Mouse (Mus musculus) forebrain, embryonic 12.5 days (tissue): Measurements from ENCODE around the gene Smg6. TPM values are rescaled to one million over a fixed set of nuclear protein-coding genes. Genes with fewer than 3 reads are reported as not detected.
A peak's percentile ranks its signal among the peaks of the same experiment; 100 is the strongest.
"Not testable (repeated sequence)": the region's sequence is repeated elsewhere in the genome, so short reads cannot be mapped to it uniquely, and the experiment has no call there.

Experiments
- ATAC-seq: fragments of 200-750 bp; cut with Nextera tagmentation; 2 replicates; pipeline ENCODE4 v1.8.0; 2017; ENCODE audit warnings: moderate TSS enrichment; ENCODE audit not compliant: low FRiP score
- H3K27ac ChIP-seq: fragments of 300-500 bp; sonication (generic); 2 replicates; pipeline ENCODE4 v1.5.1; 2016; ENCODE audit warnings: mild to moderate bottlenecking
- H3K27me3 ChIP-seq: fragments of 300-500 bp; sonication (generic); 2 replicates; pipeline ENCODE4 v1.6.1; 2016; ENCODE audit warnings: mild to moderate bottlenecking
- H3K36me3 ChIP-seq: fragments of 300-500 bp; sonication (generic); replicated peaks from 2 replicates; pipeline ENCODE4 v1.6.1; 2016; ENCODE audit warnings: mild to moderate bottlenecking
- H3K4me1 ChIP-seq: fragments of 300-500 bp; sonication (generic); 2 replicates; pipeline ENCODE4 v1.6.1; 2016
- H3K4me2 ChIP-seq: fragments of 300-500 bp; sonication (generic); 2 replicates; pipeline ENCODE4 v1.6.1; 2016; ENCODE audit warnings: mild to moderate bottlenecking, moderate library complexity
- H3K4me3 ChIP-seq: fragments of 300-500 bp; sonication (generic); replicated peaks from 2 replicates; pipeline ENCODE4 v1.5.1; 2016; ENCODE audit warnings: mild to moderate bottlenecking
- H3K9ac ChIP-seq: fragments of 300-500 bp; sonication (generic); 2 replicates; pipeline ENCODE4 v1.6.1; 2016; ENCODE audit warnings: mild to moderate bottlenecking
- H3K9me3 ChIP-seq: fragments of 300-500 bp; sonication (generic); 2 replicates; pipeline ENCODE4 v1.6.1; 2016
- WGBS: fragments of 180-500 bp; shearing (Covaris S2); methylation state at CpG from one replicate; pipeline ENCODE4 v1.1.7; 2016; 5-methylcytosine and 5-hydroxymethylcytosine counted together
- polyA plus RNA-seq: library from polyadenylated mRNA; unstranded; fragments of >200 nt; fragmentation: Nextera tagmentation; extraction: Ambion mirVana; gene quantifications from 2 replicates; pipeline ENCODE4 v1.2.1, GENCODE M21; 2016

Smg6 gene
- polyA plus RNA-seq, 1 experiment from 2014 or later: 22.0 TPM

DNA sequence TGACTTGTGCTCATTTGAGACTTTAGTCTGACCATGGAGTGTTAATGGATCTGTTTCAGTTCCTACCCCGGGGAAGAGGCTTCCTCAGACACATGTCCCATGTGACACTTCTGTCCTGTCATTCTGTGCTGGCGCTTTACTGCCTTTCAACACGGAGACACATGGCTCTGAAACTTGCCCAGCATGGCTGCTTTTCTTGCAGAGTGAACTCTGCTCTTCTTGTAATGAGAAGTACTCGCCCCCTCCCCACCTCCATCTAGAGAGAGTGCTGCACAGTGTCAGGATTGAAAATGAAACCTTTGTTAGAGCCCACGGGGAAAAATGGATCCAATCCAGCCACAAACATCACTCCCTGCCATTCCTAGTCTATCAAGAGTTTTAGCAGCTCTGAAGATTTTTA, 62.5 kb downstream of the Smg6 start:
- peaks cover 34% of the 10 kb centered on the region for H3K36me3 ChIP-seq
- no peaks in the 10 kb centered on the region for H3K4me1 ChIP-seq
- H3K4me2 ChIP-seq: no peak overlapping the region
- H3K9me3 ChIP-seq: no peaks in the 10 kb centered on the region
- H3K27me3 ChIP-seq: no peaks in the 10 kb centered on the region
- WGBS: 60% methylated on average over 5 of the region's 5 CpGs
- no peak overlapping the region for H3K9ac ChIP-seq
- ATAC-seq: no peak
- H3K27ac ChIP-seq: no peak overlapping the region
- no peak overlapping the region for H3K4me3 ChIP-seq

DNA sequence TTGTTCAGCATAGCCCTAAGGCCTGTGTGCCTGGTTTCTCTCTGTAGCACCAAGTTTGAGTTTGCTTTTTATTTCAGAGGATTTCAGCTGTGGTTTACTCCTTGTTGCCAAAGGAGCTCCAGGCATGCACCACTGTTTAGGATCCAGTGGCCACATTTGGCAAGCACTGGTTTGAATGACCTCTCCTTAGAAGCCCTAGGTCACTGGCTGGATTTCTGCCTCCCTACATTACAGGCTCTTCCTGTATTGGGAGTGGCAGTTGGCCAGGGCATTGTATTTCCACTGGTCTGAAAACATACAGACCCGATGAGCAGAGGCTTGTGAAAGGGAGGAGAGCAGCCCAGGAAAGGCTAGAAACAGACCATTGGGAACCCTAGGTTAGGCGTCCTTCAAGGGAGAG, 63.4 kb downstream of the Smg6 start:
- no peak overlapping the region for H3K27ac ChIP-seq
- H3K9me3 ChIP-seq: no peaks in the 10 kb centered on the region
- WGBS: 84% methylated on average over 2 of the region's 2 CpGs
- H3K36me3 ChIP-seq: peaks cover 30% of the 10 kb centered on the region
- no peak overlapping the region for H3K9ac ChIP-seq
- no peak overlapping the region for H3K4me2 ChIP-seq
- H3K4me1 ChIP-seq: no peaks in the 10 kb centered on the region
- no peaks in the 10 kb centered on the region for H3K27me3 ChIP-seq
- no peak for ATAC-seq
- H3K4me3 ChIP-seq: no peak overlapping the region

DNA sequence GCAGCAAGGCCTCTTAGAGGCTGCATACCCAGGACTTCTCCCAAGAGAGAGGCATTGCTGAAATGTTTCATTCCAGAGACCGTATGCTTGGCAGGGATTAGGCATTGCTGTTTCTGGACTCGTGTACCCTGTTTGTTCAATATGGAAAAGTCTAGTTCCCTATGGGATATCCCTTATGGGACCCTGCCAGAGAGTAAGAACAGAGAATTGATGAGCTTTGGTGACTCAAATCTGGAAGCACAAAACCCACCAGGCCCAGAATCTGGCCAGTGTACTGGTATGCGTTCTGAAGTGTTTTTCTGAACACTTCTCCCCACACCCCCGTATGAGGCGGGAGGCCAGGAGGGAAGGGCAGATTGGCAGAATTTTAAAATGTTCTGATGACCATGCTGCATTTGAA, 64.9 kb downstream of the Smg6 start:
- no peak for ATAC-seq
- 91% methylated on average over 5 of the region's 5 CpGs for WGBS

DNA sequence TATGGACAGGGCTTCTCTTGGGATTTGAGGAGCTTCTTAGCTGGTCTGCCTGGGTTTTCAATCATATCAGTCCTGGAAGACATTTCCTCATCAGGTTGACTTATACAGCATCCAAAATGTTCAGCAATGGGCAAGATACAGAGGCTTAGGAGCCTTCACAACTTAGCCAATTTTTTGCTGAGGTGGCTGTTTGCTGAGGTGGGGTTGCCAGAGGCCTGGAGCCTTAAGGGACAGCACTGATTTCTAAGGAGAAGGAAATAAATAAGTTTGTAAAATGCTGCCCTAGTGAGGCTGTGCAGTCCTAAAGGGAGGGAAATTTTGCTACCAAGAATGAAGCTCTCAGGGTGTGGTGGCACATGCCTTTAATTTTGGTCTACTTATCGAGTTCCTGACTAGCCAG, 65.7 kb downstream of the Smg6 start:
- Histone ChIP-seq H3K4me1 (no peaks in the 10 kb centered on the region), H3K4me3 (no peak overlapping the region), H3K27me3 (no peaks in the 10 kb centered on the region), H3K27ac (no peak overlapping the region), H3K36me3 (peaks cover 35% of the 10 kb centered on the region), H3K9me3 (no peaks in the 10 kb centered on the region), H3K9ac (no peak overlapping the region), H3K4me2 (no peak overlapping the region)
- ATAC-seq: no peak
- 91% methylated on average over 1 of the region's 1 CpGs for WGBS

More for the DNA sequence above, 64.9 kb downstream of the Smg6 start:
- Histone ChIP-seq H3K9ac (no peak overlapping the region), H3K27me3 (no peaks in the 10 kb centered on the region), H3K4me1 (no peaks in the 10 kb centered on the region), H3K27ac (no peak overlapping the region), H3K36me3 (peaks cover 35% of the 10 kb centered on the region), H3K9me3 (no peaks in the 10 kb centered on the region), H3K4me3 (no peak overlapping the region), H3K4me2 (no peak overlapping the region)

DNA sequence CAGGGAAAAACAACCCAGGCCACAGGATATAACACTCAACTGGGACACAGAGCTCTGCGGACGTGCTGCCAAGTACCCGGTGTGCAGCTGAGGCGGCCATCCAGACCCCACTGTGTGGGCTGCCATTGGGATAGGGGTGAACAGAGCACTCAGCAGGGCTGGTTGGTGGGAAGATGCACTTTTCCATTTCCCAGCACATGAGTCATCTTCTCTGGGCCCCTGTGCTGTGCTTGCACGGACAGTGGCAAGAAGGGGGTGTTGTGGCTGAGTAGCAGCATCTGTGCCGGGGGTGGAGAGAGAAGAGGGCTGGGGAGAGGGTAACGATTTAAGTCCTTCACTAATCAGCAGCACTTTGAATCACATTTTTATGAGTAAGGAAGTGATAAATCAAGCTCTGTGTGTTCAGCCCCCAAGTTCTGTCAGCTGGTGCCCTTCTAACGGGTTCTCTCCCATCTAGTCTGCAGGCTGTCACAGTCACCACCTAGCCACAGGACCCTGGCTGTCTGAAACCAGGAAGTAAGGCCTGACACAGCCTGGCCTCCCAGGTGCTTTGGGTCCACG, 66.9 kb downstream of the Smg6 start:
- H3K36me3 ChIP-seq: peaks cover 35% of the 10 kb centered on the region

DNA sequence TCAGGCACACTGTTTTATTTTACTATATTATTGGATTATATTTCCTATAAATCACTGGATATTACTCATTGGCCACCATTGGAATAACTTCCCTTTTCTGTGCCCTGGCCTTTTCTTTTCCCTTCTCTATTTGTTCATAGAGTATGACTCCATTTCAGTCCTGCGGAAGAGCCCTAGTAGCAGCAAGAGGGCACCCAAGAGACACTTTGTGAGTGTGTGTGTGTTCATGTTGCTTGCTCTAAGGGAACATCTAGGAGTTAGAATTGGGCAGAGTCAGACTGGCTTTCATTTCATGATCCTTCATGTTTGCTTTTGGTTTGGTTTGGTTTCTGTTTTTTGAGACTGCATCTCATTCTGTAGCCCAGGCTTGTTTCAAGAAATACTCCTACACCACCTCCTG, 68.5 kb downstream of the Smg6 start:
- ATAC-seq: no peak
- Histone ChIP-seq H3K9ac (no peak overlapping the region), H3K9me3 (no peaks in the 10 kb centered on the region)

More for the DNA sequence above, 66.9 kb downstream of the Smg6 start:
- no peaks in the 10 kb centered on the region for H3K4me1 ChIP-seq
- H3K27me3 ChIP-seq: no peaks in the 10 kb centered on the region
- no peak overlapping the region for H3K4me2 ChIP-seq
- H3K4me3 ChIP-seq: no peak overlapping the region
- no peaks in the 10 kb centered on the region for H3K9me3 ChIP-seq
- no peak for ATAC-seq
- no peak overlapping the region for H3K9ac ChIP-seq
- no peak overlapping the region for H3K27ac ChIP-seq
- WGBS: 89% methylated on average over 9 of the region's 9 CpGs

DNA sequence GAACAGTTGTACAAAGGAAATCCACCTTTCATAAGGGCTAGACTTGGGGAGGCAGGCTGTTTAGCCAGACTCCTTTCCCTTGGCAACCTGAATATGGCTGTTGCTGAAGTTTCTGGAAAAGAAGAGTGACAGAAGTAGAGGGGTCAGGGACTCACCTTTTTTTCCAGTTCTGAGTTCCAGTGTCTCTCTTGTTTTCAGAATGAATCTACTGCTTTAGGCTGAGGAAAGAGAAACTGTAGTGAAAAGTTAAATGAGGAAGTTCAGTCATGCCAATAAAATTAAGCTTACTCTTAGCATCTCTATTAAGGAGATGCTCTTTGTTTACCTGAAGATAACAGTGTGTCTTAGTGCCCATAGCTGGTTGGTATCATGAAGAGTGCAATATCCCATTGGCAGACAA, 69.2 kb downstream of the Smg6 start:
- no peaks in the 10 kb centered on the region for H3K27me3 ChIP-seq
- H3K4me2 ChIP-seq: no peak overlapping the region
- no peaks in the 10 kb centered on the region for H3K4me1 ChIP-seq
- no peak overlapping the region for H3K27ac ChIP-seq
- ATAC-seq: no peak
- no peaks in the 10 kb centered on the region for H3K9me3 ChIP-seq
- no peak overlapping the region for H3K4me3 ChIP-seq
- H3K36me3 ChIP-seq: peaks cover 35% of the 10 kb centered on the region
- H3K9ac ChIP-seq: no peak overlapping the region

More for the DNA sequence above, 68.5 kb downstream of the Smg6 start:
- H3K4me3 ChIP-seq: no peak overlapping the region
- whole genome bisulfite sequencing: 100% methylated on average over 1 of the region's 1 CpGs
- H3K36me3 ChIP-seq: peaks cover 35% of the 10 kb centered on the region
- H3K27me3 ChIP-seq: no peaks in the 10 kb centered on the region
- H3K4me1 ChIP-seq: no peaks in the 10 kb centered on the region
- H3K27ac ChIP-seq: no peak overlapping the region
- no peak overlapping the region for H3K4me2 ChIP-seq

DNA sequence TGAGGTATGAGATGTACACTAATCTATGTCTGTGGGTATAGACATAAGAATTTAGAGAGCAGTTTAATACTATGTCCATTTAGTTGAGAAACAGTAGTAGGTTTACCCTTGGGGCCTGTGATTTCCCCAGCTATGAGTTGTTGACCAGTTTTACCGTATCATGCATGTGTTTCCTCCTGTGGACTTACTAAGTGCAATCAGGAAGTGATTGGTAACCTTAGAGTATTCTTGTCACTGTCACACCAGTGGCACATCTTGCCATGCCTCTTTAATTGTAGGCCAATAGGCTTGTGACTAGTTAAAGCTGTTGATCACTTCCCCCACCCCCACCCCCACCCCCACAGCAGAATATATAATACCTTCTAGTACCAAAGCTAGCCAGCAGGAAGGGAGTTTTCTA, 70.9 kb downstream of the Smg6 start:
- no peak for ATAC-seq
- no peak overlapping the region for H3K9ac ChIP-seq
- WGBS: 91% methylated on average over 1 of the region's 1 CpGs
- no peaks in the 10 kb centered on the region for H3K9me3 ChIP-seq
- no peak overlapping the region for H3K4me3 ChIP-seq
- H3K27me3 ChIP-seq: no peaks in the 10 kb centered on the region
- peaks cover 19% of the 10 kb centered on the region for H3K36me3 ChIP-seq
- H3K4me1 ChIP-seq: peaks cover 9% of the 10 kb centered on the region; the same call in 1 of the 2 replicates
- no peak overlapping the region for H3K4me2 ChIP-seq
- H3K27ac ChIP-seq: no peak overlapping the region

DNA sequence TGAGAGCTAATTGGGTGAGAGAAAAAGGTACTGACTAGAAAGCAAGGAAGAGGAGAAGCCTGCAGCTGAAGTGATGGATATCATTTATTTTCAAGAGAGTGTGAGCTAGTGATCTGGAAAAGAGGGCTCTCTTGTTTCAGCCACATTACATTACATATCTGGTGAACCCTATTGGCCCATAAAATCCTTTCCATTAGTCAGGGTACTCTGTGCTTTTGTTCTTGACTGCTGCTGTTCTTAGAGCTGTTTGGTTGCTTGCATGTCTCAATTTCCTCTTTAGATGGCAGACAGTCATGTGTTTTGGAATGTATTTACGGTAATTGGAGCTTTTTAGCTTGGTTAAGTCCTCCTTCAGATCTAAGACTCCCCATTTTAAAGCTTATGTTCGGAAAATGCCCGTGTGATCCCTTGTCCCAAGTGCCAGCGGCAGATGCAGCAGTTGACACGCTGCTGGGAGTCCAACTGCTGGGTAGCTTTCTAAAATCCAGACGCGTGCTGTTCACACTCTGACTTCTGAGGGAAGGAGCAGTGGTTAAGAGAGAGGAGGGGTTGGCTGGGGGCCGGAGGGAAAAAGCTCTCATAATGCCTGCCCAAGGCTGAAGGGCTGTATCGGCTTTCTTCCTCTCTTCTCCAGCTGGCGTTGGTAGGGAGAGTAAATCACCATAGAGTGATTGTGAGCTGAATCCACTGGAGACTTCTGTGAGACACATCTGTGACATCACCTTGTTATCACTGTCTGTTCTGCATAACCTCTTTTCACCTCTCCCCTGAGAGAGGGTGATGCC, 75.4 kb downstream of the Smg6 start:
- H3K4me2 ChIP-seq: no peak overlapping the region
- H3K27ac ChIP-seq: peak overlapping the region; percentile 53
- ATAC-seq: no peak
- no peaks in the 10 kb centered on the region; the same call in none of the 2 replicates for H3K36me3 ChIP-seq
- H3K4me1 ChIP-seq: peaks cover 9% of the 10 kb centered on the region; the same call in 1 of the 2 replicates
- H3K9ac ChIP-seq: no peak overlapping the region
- H3K4me3 ChIP-seq: no peak overlapping the region
- WGBS: 75% methylated on average over 10 of the region's 10 CpGs
- H3K9me3 ChIP-seq: no peaks in the 10 kb centered on the region
- H3K27me3 ChIP-seq: no peaks in the 10 kb centered on the region

DNA sequence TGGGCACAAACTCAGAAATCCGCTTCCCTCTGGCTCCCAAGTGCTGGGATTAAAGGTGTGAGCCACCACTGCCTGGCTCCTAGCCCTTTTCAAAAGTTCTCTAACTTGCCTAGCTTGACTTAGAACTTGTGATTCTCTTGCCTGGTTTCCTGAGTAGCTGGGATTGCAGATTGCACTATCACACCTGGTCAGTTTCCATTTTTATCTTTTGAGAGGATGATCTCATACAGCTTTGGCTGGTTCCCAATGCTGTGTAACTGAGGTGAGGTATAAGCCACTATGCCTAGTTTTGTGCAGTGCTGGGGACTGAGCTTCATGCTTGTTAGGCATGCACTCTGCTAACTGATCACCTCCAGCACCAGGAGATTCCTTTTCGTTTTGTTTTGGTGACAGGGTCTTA, 82.6 kb downstream of the Smg6 start:
- H3K4me2 ChIP-seq: no peak overlapping the region
- no peak overlapping the region for H3K9ac ChIP-seq
- no peak overlapping the region for H3K4me3 ChIP-seq
- 81% methylated on average over 2 of the region's 2 CpGs for WGBS
- H3K9me3 ChIP-seq: no peaks in the 10 kb centered on the region
- no peaks in the 10 kb centered on the region for H3K27me3 ChIP-seq
- no peak overlapping the region for H3K27ac ChIP-seq
- H3K4me1 ChIP-seq: peaks cover 5% of the 10 kb centered on the region
- ATAC-seq: no peak
- no peaks in the 10 kb centered on the region for H3K36me3 ChIP-seq

DNA sequence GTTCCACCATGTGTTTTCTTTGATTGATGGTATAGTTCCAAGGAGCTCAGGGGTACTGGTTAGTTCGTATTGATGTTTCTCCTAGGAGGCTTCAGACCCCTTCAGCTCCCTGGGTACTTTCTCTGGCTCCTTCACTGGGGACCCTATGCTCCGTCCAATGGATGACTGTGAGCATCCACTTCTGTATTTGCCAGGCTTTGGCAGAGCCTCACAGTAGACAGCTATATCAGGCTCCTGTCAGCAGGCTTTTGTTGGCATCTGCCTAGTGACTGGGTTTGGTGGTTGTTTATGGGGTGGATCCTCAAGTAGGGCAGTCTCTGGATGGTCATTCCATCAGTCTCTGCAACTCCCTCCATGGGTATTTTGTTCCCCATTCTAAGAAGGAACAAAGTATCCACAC, 83.9 kb downstream of the Smg6 start:
- ATAC-seq, H3K9ac ChIP-seq, H3K27ac ChIP-seq, H3K4me3 ChIP-seq, H3K4me2 ChIP-seq, H3K27me3 ChIP-seq, H3K36me3 ChIP-seq, H3K9me3 ChIP-seq: not testable (repeated sequence)
- WGBS: 95% methylated on average over 2 of the region's 2 CpGs
- H3K4me1 ChIP-seq: peaks cover 14% of the 10 kb centered on the region

DNA sequence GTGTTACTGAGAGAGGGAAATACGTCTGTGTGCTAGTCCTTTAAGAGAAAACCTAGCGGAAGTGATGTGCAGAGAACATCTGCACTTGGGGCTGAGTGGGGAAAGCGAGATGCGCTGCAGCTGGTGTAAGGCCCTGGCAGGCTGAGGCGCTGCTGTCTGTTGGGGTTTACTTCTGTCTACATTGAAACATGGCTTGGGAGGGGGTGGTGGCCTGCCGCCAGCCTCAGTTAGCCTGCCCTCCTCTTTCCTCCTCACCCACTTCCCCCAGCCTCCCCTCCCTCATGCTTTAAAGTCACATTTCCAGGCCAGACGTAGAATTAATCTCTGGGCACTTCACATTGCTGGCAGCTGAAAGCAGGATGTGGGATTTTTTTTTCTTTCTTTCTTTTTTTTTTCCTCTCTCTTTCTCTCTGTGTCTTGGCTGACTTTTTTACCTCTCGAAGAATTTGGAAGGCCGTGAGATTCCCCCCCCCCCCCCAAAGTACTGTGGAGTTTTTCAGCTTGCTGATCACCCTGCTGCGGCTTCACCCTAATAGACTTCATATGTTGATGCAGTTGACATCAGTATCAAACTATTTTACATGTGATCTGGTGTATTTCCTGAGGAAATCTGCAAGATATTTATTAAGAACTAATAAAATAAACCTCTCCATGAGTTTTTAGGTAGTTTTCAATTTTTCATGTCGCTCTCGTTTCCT, 87.5 kb downstream of the Smg6 start:
- no peak for ATAC-seq
- Histone ChIP-seq H3K27ac (peak overlapping the region; percentile 36; the same call in 1 of the 2 replicates), H3K4me1 (peaks cover 26% of the 10 kb centered on the region), H3K9me3 (no peaks in the 10 kb centered on the region), H3K27me3 (no peaks in the 10 kb centered on the region), H3K9ac (no peak overlapping the region; the same call in 1 of the 2 replicates), H3K4me2 (no peak overlapping the region), H3K36me3 (no peaks in the 10 kb centered on the region), H3K4me3 (no peak overlapping the region)
- WGBS: 55% methylated on average over 12 of the region's 12 CpGs
